ENCODE assay signal across 8 mouse cellular contexts in genomic region chr4:148158436-148159348, GRCm38 (mm10). TPM values are rescaled to one million over a fixed set of nuclear protein-coding genes. Genes with fewer than 3 reads are reported as not detected.
DNase-seq lines count a peak whose midpoint lies in the region; ATAC-seq and TF ChIP-seq lines count a peak whose summit lies in the region.

No protein-coding gene starts in this region.

- peaks cover 18% of the 10 kb centered on the region for H3K4me1 ChIP-seq in hindbrain, embryonic 16.5 days (ENCODE audit: control insufficient read depth, insufficient read depth, low read depth, low read length)
- peaks cover 4 to 5% of the 10 kb centered on the region in 2 experiments; a peak in 1 of 4 replicates for H3K4me1 ChIP-seq in liver, embryonic 14.5 days (replicated peaks; ENCODE audit: control insufficient read depth in 2 of 2, insufficient read depth in 2 of 2, low read length in 1 of 2)
- H3K4me1 ChIP-seq in stomach, embryonic 15.5 days, result peaks cover 16% of the 10 kb centered on the region; the same call in 1 of the 2 replicates

- H3K9ac ChIP-seq in hindbrain, embryonic 16.5 days (ENCODE audit: low read depth, low read length), result peak overlapping the region; percentile 79
- H3K9ac ChIP-seq in liver, embryonic 14.5 days (replicated peaks), result peak overlapping the region; percentile 32
- H3K9ac ChIP-seq in stomach, embryonic 15.5 days, result no peak overlapping the region

- no peaks in the 10 kb centered on the region for H3K9me3 ChIP-seq in hindbrain, embryonic 16.5 days (ENCODE audit: control insufficient read depth, low read length)
- no peaks in the 10 kb centered on the region for H3K9me3 ChIP-seq in liver, embryonic 14.5 days (ENCODE audit: control insufficient read depth, low read length)
- H3K9me3 ChIP-seq in stomach, embryonic 15.5 days, result no peaks in the 10 kb centered on the region

- H3K27ac ChIP-seq in hindbrain, embryonic 16.5 days (ENCODE audit: low read depth, low read length), result peak overlapping the region; percentile 84
- H3K27ac ChIP-seq in liver, embryonic 14.5 days, result no peak overlapping the region
- H3K27ac ChIP-seq in stomach, embryonic 15.5 days, result no peak overlapping the region

- no peak for ATAC-seq in hindbrain, embryonic 16.5 days
- ATAC-seq in liver, embryonic 14.5 days (ENCODE audit: insufficient read depth), result no peak
- ATAC-seq in stomach, embryonic 15.5 days (ENCODE audit: insufficient read depth, low FRiP score, low read depth), result no peak

- TF ChIP-seq EP300 in liver, embryonic 14.5 days (IDR thresholded peaks at IDR 0.05; ENCODE audit: low read depth), result no peak

- peak; percentile 57 to 59 for DNase-seq in frontal cortex, postnatal 10 days (ENCODE audit: low spot score in 2 of 2)
- DNase-seq in frontal cortex, postnatal 25 days (ENCODE audit: low spot score in 2 of 2), result no peak
- peak; percentile 49 for DNase-seq in thymus, postnatal 14 days
- DNase-seq in thymus, postnatal 25 days, result no peak
- no peak for DNase-seq in liver, embryonic 14.5 days (ENCODE audit: low read depth in 3 of 3, low spot score in 3 of 3)
- DNase-seq in B cell, adult 2 months, result no peak

- WGBS in hindbrain, embryonic 16.5 days, result 18% methylated on average over 27 of the region's 27 CpGs
- 44% methylated on average over 27 of the region's 27 CpGs for WGBS in liver, embryonic 14.5 days (ENCODE audit: insufficient replicate concordance)
- 37% methylated on average over 27 of the region's 27 CpGs for WGBS in stomach, embryonic 15.5 days

- H3K27me3 ChIP-seq in hindbrain, embryonic 16.5 days (replicated peaks; ENCODE audit: control insufficient read depth, insufficient read depth, low read length), result peaks cover 19% of the 10 kb centered on the region
- peaks cover 43% of the 10 kb centered on the region for H3K27me3 ChIP-seq in liver, embryonic 14.5 days (ENCODE audit: control insufficient read depth, insufficient read depth, low read length)
- H3K27me3 ChIP-seq in stomach, embryonic 15.5 days (replicated peaks), result peaks cover 40% of the 10 kb centered on the region

- H3K36me3 ChIP-seq in hindbrain, embryonic 16.5 days (ENCODE audit: control insufficient read depth, insufficient read depth, low read length), result peaks cover 24% of the 10 kb centered on the region
- no peaks in the 10 kb centered on the region for H3K36me3 ChIP-seq in liver, embryonic 14.5 days (replicated peaks; ENCODE audit: control insufficient read depth, insufficient read depth, low read depth)
- H3K36me3 ChIP-seq in stomach, embryonic 15.5 days, result no peaks in the 10 kb centered on the region

- peak overlapping the region; percentile 95 for H3K4me2 ChIP-seq in hindbrain, embryonic 16.5 days (ENCODE audit: low read length)
- H3K4me2 ChIP-seq in liver, embryonic 14.5 days (ENCODE audit: low read depth), result peak overlapping the region; percentile 79
- peak overlapping the region; percentile 100 for H3K4me2 ChIP-seq in stomach, embryonic 15.5 days

- TF ChIP-seq CTCF in liver, embryonic 14.5 days (IDR thresholded peaks at IDR 0.05; ENCODE audit: low read depth), result no peak

- peak overlapping the region; percentile 62 for H3K4me3 ChIP-seq in hindbrain, embryonic 16.5 days (ENCODE audit: low read length)
- H3K4me3 ChIP-seq in liver, embryonic 14.5 days (ENCODE audit: insufficient read depth in 1 of 2, low read depth in 2 of 2, low read length in 2 of 2), result peak overlapping the region; percentile 41 to 52
- H3K4me3 ChIP-seq in stomach, embryonic 15.5 days (replicated peaks), result peak overlapping the region; percentile 56

RNA-seq across cellular contexts. Expression of gene Fbxo44, which starts 1.6 kb away (rescaled TPM):
- 104 and 114 TPM in 2 replicates for polyA plus RNA-seq in hindbrain, embryonic 16.5 days (2015; fragmentation: Nextera tagmentation; extraction: Ambion mirVana)
- 1.0 and 1.2 TPM in 2 replicates for polyA plus RNA-seq in liver, embryonic 14.5 days (2012; rRNA removed)
- 0.43 and 0.46 TPM in 2 replicates for polyA plus RNA-seq in liver, embryonic 14.5 days (2014; fragmentation: Nextera tagmentation; extraction: Ambion mirVana)
- 7.5 and 8.0 TPM in 2 replicates for polyA plus RNA-seq in stomach, embryonic 15.5 days (2015; fragmentation: Nextera tagmentation; extraction: Ambion mirVana)

RNA-seq across cellular contexts. Expression of gene Fbxo2, which starts 1.7 kb away (rescaled TPM):
- 24.9 and 31.1 TPM in 2 replicates for polyA plus RNA-seq in hindbrain, embryonic 16.5 days (2015; fragmentation: Nextera tagmentation; extraction: Ambion mirVana)
- 0.04 and 0.09 TPM in 2 replicates for polyA plus RNA-seq in liver, embryonic 14.5 days (2012; rRNA removed)
- 0.08 TPM in 1 of 2 replicates, not detected in the other for polyA plus RNA-seq in liver, embryonic 14.5 days (2014; fragmentation: Nextera tagmentation; extraction: Ambion mirVana)
- polyA plus RNA-seq in stomach, embryonic 15.5 days (2015; fragmentation: Nextera tagmentation; extraction: Ambion mirVana), result 0.84 and 1.0 TPM in 2 replicates

RNA-seq across cellular contexts. Expression of gene Fbxo6, which starts 6.8 kb away (rescaled TPM):
- polyA plus RNA-seq in hindbrain, embryonic 16.5 days (2015; fragmentation: Nextera tagmentation; extraction: Ambion mirVana), result 20.3 and 22.9 TPM in 2 replicates
- polyA plus RNA-seq in liver, embryonic 14.5 days (2012; rRNA removed), result 7.4 and 7.5 TPM in 2 replicates
- 15.0 and 15.1 TPM in 2 replicates for polyA plus RNA-seq in liver, embryonic 14.5 days (2014; fragmentation: Nextera tagmentation; extraction: Ambion mirVana)
- polyA plus RNA-seq in stomach, embryonic 15.5 days (2015; fragmentation: Nextera tagmentation; extraction: Ambion mirVana), result 13.7 and 14.1 TPM in 2 replicates

RNA-seq across cellular contexts. Expression of gene Draxin, which starts 28.2 kb away (rescaled TPM):
- 12.0 and 14.9 TPM in 2 replicates for polyA plus RNA-seq in hindbrain, embryonic 16.5 days (2015; fragmentation: Nextera tagmentation; extraction: Ambion mirVana)
- 0.16 and 0.22 TPM in 2 replicates for polyA plus RNA-seq in liver, embryonic 14.5 days (2012; rRNA removed)
- polyA plus RNA-seq in liver, embryonic 14.5 days (2014; fragmentation: Nextera tagmentation; extraction: Ambion mirVana), result 0.04 and 0.05 TPM in 2 replicates
- 0.06 and 0.14 TPM in 2 replicates for polyA plus RNA-seq in stomach, embryonic 15.5 days (2015; fragmentation: Nextera tagmentation; extraction: Ambion mirVana)

RNA-seq across cellular contexts. Expression of gene Mad2l2, which starts 28.5 kb away (rescaled TPM):
- polyA plus RNA-seq in hindbrain, embryonic 16.5 days (2015; fragmentation: Nextera tagmentation; extraction: Ambion mirVana), result 98.0 and 105 TPM in 2 replicates
- polyA plus RNA-seq in liver, embryonic 14.5 days (2012; rRNA removed), result 7.5 and 9.4 TPM in 2 replicates
- 17.7 and 19.1 TPM in 2 replicates for polyA plus RNA-seq in liver, embryonic 14.5 days (2014; fragmentation: Nextera tagmentation; extraction: Ambion mirVana)
- polyA plus RNA-seq in stomach, embryonic 15.5 days (2015; fragmentation: Nextera tagmentation; extraction: Ambion mirVana), result 37.9 and 38.0 TPM in 2 replicates

Comparison
In these comparisons a context has a peak if more than half of its experiments do, and no peak if none do; other contexts are left out.
1. DNase-seq: peak in frontal cortex, postnatal 10 days (2 of 2) and thymus, postnatal 14 days (single experiment); none in frontal cortex, postnatal 25 days (0 of 2), thymus, postnatal 25 days (single experiment), liver, embryonic 14.5 days (0 of 3) and B cell, adult 2 months (0 of 2).
2. RNA of gene Fbxo44, which starts 1.6 kb away (polyA plus RNA-seq): 104 to 114 TPM in hindbrain, embryonic 16.5 days; 7.5 to 8.0 TPM in stomach, embryonic 15.5 days and 0.43 to 1.2 TPM in liver, embryonic 14.5 days; every median in the first group is over 10 times any median in the second.
3. RNA of gene Fbxo2, which starts 1.7 kb away (polyA plus RNA-seq): 24.9 to 31.1 TPM in hindbrain, embryonic 16.5 days; 0.84 to 1.0 TPM in stomach, embryonic 15.5 days and 0.04 to 0.09 TPM in liver, embryonic 14.5 days; every median in the first group is over 10 times any median in the second.
4. Peak in every context shown above with its lines, with median percentiles within 50 percentile points of each other: H3K4me2 ChIP-seq and H3K4me3 ChIP-seq.